Mouse (Mus musculus): Measurements from ENCODE around the gene Nutm1. TPM values are rescaled to one million over a fixed set of nuclear protein-coding genes. Genes with fewer than 3 reads are reported as not detected.

Gene Nutm1
- total and polyA plus RNA-seq, 2 experiments = not detected

GRCm38 (mm10) chr2:112224356-112224755 is 34.7 kb downstream of the Nutm1 start:
- TF ChIP-seq POLR2A (IDR thresholded peaks at IDR 0.05; ENCODE audit: extremely low read depth, insufficient read depth, low read length) (no peak), CTCF (IDR thresholded peaks at IDR 0.05; ENCODE audit: low read depth, low read length) (no peak)
- WGBS = 72% methylated on average over 4 of the region's 4 CpGs
- H3K79me2 ChIP-seq (ENCODE audit: control insufficient read depth, insufficient read depth, low read length) = no peaks in the 10 kb centered on the region
- no peak overlapping the region for H3K9ac ChIP-seq (ENCODE audit: low read depth, low read length)
- DNase-seq (ENCODE audit: extremely low read depth, low read depth, low spot score) = no peak
- no peak overlapping the region for H3K27ac ChIP-seq (replicated peaks; ENCODE audit: insufficient read depth, low read depth, low read length)
- H3K4me1 ChIP-seq (ENCODE audit: control insufficient read depth, insufficient read depth, low read length) = no peaks in the 10 kb centered on the region
- no peaks in the 10 kb centered on the region for H3K27me3 ChIP-seq (ENCODE audit: control insufficient read depth, insufficient read depth, low read length)
- H3K4me3 ChIP-seq (ENCODE audit: insufficient read depth, low read depth, low read length) = no peak overlapping the region
- no peaks in the 10 kb centered on the region for H3K36me3 ChIP-seq (ENCODE audit: control insufficient read depth, insufficient read depth, low read length)

DNA sequence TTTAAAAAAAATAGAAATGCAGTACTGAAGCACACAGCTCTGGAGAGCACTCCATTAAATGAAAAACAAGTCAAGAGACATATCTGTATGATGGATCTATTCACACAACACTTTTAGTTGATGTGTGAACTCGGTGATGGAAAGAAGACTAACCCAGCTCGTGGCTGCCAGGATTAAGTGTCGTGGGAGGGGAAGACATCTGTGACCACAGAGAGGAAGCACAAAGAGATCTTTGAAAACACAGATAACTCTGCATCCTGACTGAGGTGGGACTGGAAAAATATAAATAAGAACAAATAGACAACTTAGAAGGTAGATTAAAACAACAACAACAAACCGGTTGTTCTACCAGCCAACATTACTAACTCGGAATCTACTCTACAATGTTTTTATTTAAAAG is 36.5 kb downstream of the Nutm1 start:
- Histone ChIP-seq H3K4me1 (ENCODE audit: control insufficient read depth, insufficient read depth, low read length) (no peaks in the 10 kb centered on the region), H3K27ac (replicated peaks; ENCODE audit: insufficient read depth, low read depth, low read length) (no peak overlapping the region), H3K36me3 (ENCODE audit: control insufficient read depth, insufficient read depth, low read length) (no peaks in the 10 kb centered on the region), H3K9ac (ENCODE audit: low read depth, low read length) (no peak overlapping the region), H3K27me3 (ENCODE audit: control insufficient read depth, insufficient read depth, low read length) (no peaks in the 10 kb centered on the region), H3K4me3 (ENCODE audit: insufficient read depth, low read depth, low read length) (no peak overlapping the region), H3K79me2 (ENCODE audit: control insufficient read depth, insufficient read depth, low read length) (no peaks in the 10 kb centered on the region)
- no peak for TF ChIP-seq POLR2A (IDR thresholded peaks at IDR 0.05; ENCODE audit: extremely low read depth, insufficient read depth, low read length)
- no peak for TF ChIP-seq CTCF (IDR thresholded peaks at IDR 0.05; ENCODE audit: low read depth, low read length)
- WGBS = 67% methylated on average over 5 of the region's 5 CpGs
- DNase-seq (ENCODE audit: extremely low read depth, low read depth, low spot score) = no peak

- Histone ChIP-seq H3K79me2 (ENCODE audit: control insufficient read depth, insufficient read depth, low read length) (no peaks in the 10 kb centered on the region), H3K36me3 (ENCODE audit: control insufficient read depth, insufficient read depth, low read length) (no peaks in the 10 kb centered on the region), H3K4me3 (ENCODE audit: insufficient read depth, low read depth, low read length) (no peak overlapping the region), H3K27me3 (ENCODE audit: control insufficient read depth, insufficient read depth, low read length) (no peaks in the 10 kb centered on the region), H3K9ac (ENCODE audit: low read depth, low read length) (no peak overlapping the region), H3K4me1 (ENCODE audit: control insufficient read depth, insufficient read depth, low read length) (no peaks in the 10 kb centered on the region), H3K27ac (replicated peaks; ENCODE audit: insufficient read depth, low read depth, low read length) (no peak overlapping the region)
- no peak for DNase-seq (ENCODE audit: extremely low read depth, low read depth, low spot score)
- TF ChIP-seq CTCF (IDR thresholded peaks at IDR 0.05; ENCODE audit: low read depth, low read length) = no peak
- no peak for TF ChIP-seq POLR2A (IDR thresholded peaks at IDR 0.05; ENCODE audit: extremely low read depth, insufficient read depth, low read length)
- 63% methylated on average over 5 of the region's 5 CpGs for WGBS
Measured at GRCm38 (mm10) chr2:112220880-112221279, 38.2 kb downstream of the Nutm1 start.

DNA sequence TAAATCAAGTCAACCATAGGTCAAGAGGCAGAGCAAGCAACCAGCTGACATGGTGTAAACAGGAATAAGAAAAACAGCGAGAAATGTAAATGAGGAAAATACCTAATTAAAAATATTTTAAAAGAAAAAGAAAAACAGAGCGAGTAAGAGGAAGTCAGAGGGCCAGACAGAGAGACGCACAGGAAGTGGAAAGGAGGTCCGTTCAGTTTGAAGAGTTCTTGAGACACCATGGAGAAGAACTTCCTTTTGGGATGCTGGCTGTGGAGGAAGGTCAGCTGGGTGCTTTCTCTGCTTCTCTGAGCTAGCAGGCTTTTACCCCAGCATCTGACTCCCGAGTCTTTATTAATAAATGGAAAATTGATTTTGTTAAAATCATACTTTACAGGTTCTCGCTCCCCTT is 41.5 kb downstream of the Nutm1 start:
- Histone ChIP-seq H3K36me3 (ENCODE audit: control insufficient read depth, insufficient read depth, low read length) (no peaks in the 10 kb centered on the region), H3K27ac (replicated peaks; ENCODE audit: insufficient read depth, low read depth, low read length) (no peak overlapping the region), H3K9ac (ENCODE audit: low read depth, low read length) (no peak overlapping the region), H3K27me3 (ENCODE audit: control insufficient read depth, insufficient read depth, low read length) (no peaks in the 10 kb centered on the region), H3K4me3 (ENCODE audit: insufficient read depth, low read depth, low read length) (no peak overlapping the region), H3K79me2 (ENCODE audit: control insufficient read depth, insufficient read depth, low read length) (no peaks in the 10 kb centered on the region), H3K4me1 (ENCODE audit: control insufficient read depth, insufficient read depth, low read length) (no peaks in the 10 kb centered on the region)
- no peak for DNase-seq (ENCODE audit: extremely low read depth, low read depth, low spot score)
- TF ChIP-seq CTCF (IDR thresholded peaks at IDR 0.05; ENCODE audit: low read depth, low read length) = no peak
- no peak for TF ChIP-seq POLR2A (IDR thresholded peaks at IDR 0.05; ENCODE audit: extremely low read depth, insufficient read depth, low read length)
- WGBS = 72% methylated on average over 6 of the region's 6 CpGs

DNA sequence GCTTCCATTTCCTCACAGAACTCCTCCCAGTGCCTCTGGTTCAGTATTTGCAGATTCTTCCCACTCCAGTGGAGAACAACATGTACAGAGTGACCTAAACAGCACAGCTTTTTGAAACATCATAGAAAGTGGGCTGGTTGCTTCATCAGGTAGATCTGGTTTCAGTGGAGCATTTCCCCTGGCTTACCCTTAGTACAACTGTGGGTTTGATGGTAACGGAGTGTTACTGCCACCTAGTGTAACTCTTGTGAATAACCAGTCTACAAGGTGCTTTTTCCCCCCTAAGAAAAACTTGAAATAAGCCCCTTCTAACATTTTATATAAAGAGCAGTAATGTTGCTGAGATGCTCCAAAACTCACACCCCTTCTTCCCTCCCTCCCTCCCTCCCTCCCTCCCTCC is 43.1 kb downstream of the Nutm1 start:
- no peak overlapping the region for H3K27ac ChIP-seq (replicated peaks; ENCODE audit: insufficient read depth, low read depth, low read length)
- no peak overlapping the region for H3K9ac ChIP-seq (ENCODE audit: low read depth, low read length)
- peak; percentile 17 for DNase-seq (ENCODE audit: extremely low read depth, low read depth, low spot score)
- WGBS = 8% methylated on average over 1 of the region's 1 CpGs
- H3K27me3 ChIP-seq (ENCODE audit: control insufficient read depth, insufficient read depth, low read length) = no peaks in the 10 kb centered on the region
- H3K4me3 ChIP-seq (ENCODE audit: insufficient read depth, low read depth, low read length) = no peak overlapping the region
- H3K4me1 ChIP-seq (ENCODE audit: control insufficient read depth, insufficient read depth, low read length) = no peaks in the 10 kb centered on the region
- H3K36me3 ChIP-seq (ENCODE audit: control insufficient read depth, insufficient read depth, low read length) = no peaks in the 10 kb centered on the region
- H3K79me2 ChIP-seq (ENCODE audit: control insufficient read depth, insufficient read depth, low read length) = no peaks in the 10 kb centered on the region
- TF ChIP-seq CTCF (IDR thresholded peaks at IDR 0.05; ENCODE audit: low read depth, low read length) = peak; percentile 45
- TF ChIP-seq POLR2A (IDR thresholded peaks at IDR 0.05; ENCODE audit: extremely low read depth, insufficient read depth, low read length) = no peak

- 87% methylated on average over 2 of the region's 2 CpGs for WGBS
- H3K27ac ChIP-seq (replicated peaks; ENCODE audit: insufficient read depth, low read depth, low read length) = no peak overlapping the region
Measured at GRCm38 (mm10) chr2:112210699-112211098, 48.4 kb downstream of the Nutm1 start.

More at GRCm38 (mm10) chr2:112210699-112211098, 48.4 kb downstream of the Nutm1 start:
- H3K36me3 ChIP-seq (ENCODE audit: control insufficient read depth, insufficient read depth, low read length) = no peaks in the 10 kb centered on the region
- H3K4me3 ChIP-seq (ENCODE audit: insufficient read depth, low read depth, low read length) = no peak overlapping the region
- no peaks in the 10 kb centered on the region for H3K27me3 ChIP-seq (ENCODE audit: control insufficient read depth, insufficient read depth, low read length)
- no peaks in the 10 kb centered on the region for H3K4me1 ChIP-seq (ENCODE audit: control insufficient read depth, insufficient read depth, low read length)
- DNase-seq (ENCODE audit: extremely low read depth, low read depth, low spot score) = no peak
- H3K9ac ChIP-seq (ENCODE audit: low read depth, low read length) = no peak overlapping the region
- TF ChIP-seq POLR2A (IDR thresholded peaks at IDR 0.05; ENCODE audit: extremely low read depth, insufficient read depth, low read length) (no peak), CTCF (IDR thresholded peaks at IDR 0.05; ENCODE audit: low read depth, low read length) (no peak)
- no peaks in the 10 kb centered on the region for H3K79me2 ChIP-seq (ENCODE audit: control insufficient read depth, insufficient read depth, low read length)
